Mouse (Mus musculus): Measurements from ENCODE around the gene Vmn2r65.

Vmn2r65 gene

GRCm38 (mm10) chr7:84964015-84964414 lies at the start of gene Vmn2r65:
Vmn2r65 (minus strand) TSS chr7:84964115.
- DNase-seq (ENCODE audit: low spot score in 2 of 2), result no peak

GRCm38 (mm10) chr7:85012168-85012567 lies 48.3 kb upstream of the Vmn2r65 start, which contains the start of gene Vmn2r66:
Vmn2r66 (minus strand) TSS chr7:85012268.
- no peak for DNase-seq (ENCODE audit: low spot score in 2 of 2)

GRCm38 (mm10) chr7:84996694-84997093 lies 32.8 kb upstream of the Vmn2r65 start:
- DNase-seq (ENCODE audit: low spot score in 2 of 2), result no peak

Measured in urinary bladder, postnatal 36 days (tissue).